Mouse (Mus musculus) ES-E14 (cell line): ENCODE measurements around the gene Megf11. TPM values are rescaled to one million over a fixed set of nuclear protein-coding genes. Genes with fewer than 3 reads are reported as not detected.
"Not testable (repeated sequence)": the region's sequence is repeated elsewhere in the genome, so short reads cannot be mapped to it uniquely, and the experiment has no call there.

ENCODE experiments used
- DNase-seq: peaks from one replicate; pipeline ENCODE4 v3.0.0-alpha.2; 2013; ENCODE audit warnings: low read depth, low spot score
- H3K27ac ChIP-seq: 2 replicates; pipeline ENCODE4 v1.5.1; 2012; ENCODE audit warnings: low read depth, mild to moderate bottlenecking, low read length, moderate library complexity, mixed read lengths; ENCODE audit not compliant: poor library complexity, insufficient read depth, severe bottlenecking
- H3K36me3 ChIP-seq: 2 replicates; pipeline ENCODE4 v1.6.1; 2012; ENCODE audit warnings: mild to moderate bottlenecking, low read length, moderate library complexity, mixed read lengths; ENCODE audit not compliant: control insufficient read depth, poor library complexity, insufficient read depth, severe bottlenecking
- H3K4me1 ChIP-seq, 2 experiments: fragments of 150-350 bp in 1 of 2; sonication (generic) in 1 of 2; 2 replicates each; pipeline ENCODE4 v1.6.1; 2012; ENCODE audit warnings: low read length in 2 of 2, mild to moderate bottlenecking in 1 of 2, mixed read lengths in 1 of 2; ENCODE audit not compliant: control insufficient read depth in 2 of 2, insufficient read depth in 2 of 2, poor library complexity in 1 of 2
- H3K4me3 ChIP-seq, 2 experiments: fragments of 150-350 bp in 1 of 2; sonication (generic) in 1 of 2; 2 replicates each; pipeline ENCODE4 v1.5.1; 2012; ENCODE audit warnings: low read length in 2 of 2, low read depth in 1 of 2, mild to moderate bottlenecking in 1 of 2, mixed read lengths in 1 of 2; ENCODE audit not compliant: insufficient read depth in 1 of 2, poor library complexity in 1 of 2, severe bottlenecking in 1 of 2
- H3K9ac ChIP-seq: 2 replicates; pipeline ENCODE4 v1.6.1; 2012; ENCODE audit warnings: low read depth, mild to moderate bottlenecking, low read length, mixed read lengths; ENCODE audit not compliant: poor library complexity, insufficient read depth, severe bottlenecking
- H3K9me3 ChIP-seq: fragments of 150-350 bp; sonication (generic); 2 replicates; pipeline ENCODE4 v1.6.1; 2012; ENCODE audit warnings: low read depth, mild to moderate bottlenecking, low read length; ENCODE audit not compliant: control insufficient read depth, insufficient read depth
- CHD2 ChIP-seq: IDR thresholded peaks from 2 replicates; pipeline ENCODE4 v1.6.1; 2014; ENCODE audit warnings: mild to moderate bottlenecking, low read depth, low read length, inconsistent platforms
- HCFC1 ChIP-seq: IDR thresholded peaks from 2 replicates; pipeline ENCODE4 v1.6.1; 2012; ENCODE audit warnings: low read length, inconsistent platforms, borderline replicate concordance; ENCODE audit not compliant: insufficient read depth
- MAFK ChIP-seq: IDR thresholded peaks from 2 replicates; pipeline ENCODE4 v1.6.1; 2014; ENCODE audit warnings: mild to moderate bottlenecking, low read depth, low read length, inconsistent platforms; ENCODE audit not compliant: insufficient read depth
- ZC3H11A ChIP-seq: IDR thresholded peaks from 2 replicates; pipeline ENCODE4 v1.6.1; 2012; ENCODE audit warnings: low read depth, mild to moderate bottlenecking, inconsistent platforms, low read length, borderline replicate concordance
- ZNF384 ChIP-seq: IDR thresholded peaks from 2 replicates; pipeline ENCODE4 v1.6.1; 2012; ENCODE audit warnings: low read depth, low read length, inconsistent platforms
- in situ Hi-C, 2 experiments: fragments of 600-800 bp; cut with MboI; formaldehyde crosslinking; loops; one replicate each; pipeline ENCODE4 v1.15.1; 2025; ENCODE audit warnings: low sequenced_read_pairs in 2 of 2, inconsistent platforms in 1 of 2; ENCODE audit not compliant: unreplicated experiment in 2 of 2
- total RNA-seq: library from RNA; depleted of rRNA; stranded (reverse); fragments of 300-350 nt; gene quantifications from 2 replicates; pipeline ENCODE4 v1.2.3, GENCODE M21; 2012

Megf11 gene
- total RNA-seq, 1 experiment = 7.5 TPM

DNA sequence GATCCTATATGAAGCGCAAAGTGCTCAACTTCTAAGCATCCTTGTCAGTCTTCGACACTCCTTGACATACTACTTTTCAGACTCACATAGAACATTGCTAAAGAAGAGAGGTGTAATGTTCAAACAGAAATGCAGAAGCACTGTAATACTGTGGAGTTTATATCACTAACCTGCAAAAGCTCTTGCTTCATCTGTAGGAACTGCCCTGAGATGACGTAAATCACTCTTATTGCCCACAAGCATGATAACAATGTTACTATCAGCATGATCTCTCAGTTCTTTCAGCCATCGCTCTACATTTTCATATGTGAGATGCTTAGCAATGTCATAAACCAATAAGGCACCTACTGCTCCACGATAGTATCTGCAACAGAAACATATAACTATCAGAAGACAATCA lies 341.0 kb downstream of the Megf11 start:
- DNase-seq = no peak
- in situ Hi-C loops = no loop called here
- H3K4me3 ChIP-seq = no peak overlapping the region
- no peak overlapping the region for H3K9ac ChIP-seq
- H3K4me1 ChIP-seq = no peaks in the 10 kb centered on the region
- no peak for TF ChIP-seq HCFC1
- no peaks in the 10 kb centered on the region; the same call in 1 of the 2 replicates for H3K36me3 ChIP-seq
- no peaks in the 10 kb centered on the region for H3K9me3 ChIP-seq
- no peak overlapping the region for H3K27ac ChIP-seq

DNA sequence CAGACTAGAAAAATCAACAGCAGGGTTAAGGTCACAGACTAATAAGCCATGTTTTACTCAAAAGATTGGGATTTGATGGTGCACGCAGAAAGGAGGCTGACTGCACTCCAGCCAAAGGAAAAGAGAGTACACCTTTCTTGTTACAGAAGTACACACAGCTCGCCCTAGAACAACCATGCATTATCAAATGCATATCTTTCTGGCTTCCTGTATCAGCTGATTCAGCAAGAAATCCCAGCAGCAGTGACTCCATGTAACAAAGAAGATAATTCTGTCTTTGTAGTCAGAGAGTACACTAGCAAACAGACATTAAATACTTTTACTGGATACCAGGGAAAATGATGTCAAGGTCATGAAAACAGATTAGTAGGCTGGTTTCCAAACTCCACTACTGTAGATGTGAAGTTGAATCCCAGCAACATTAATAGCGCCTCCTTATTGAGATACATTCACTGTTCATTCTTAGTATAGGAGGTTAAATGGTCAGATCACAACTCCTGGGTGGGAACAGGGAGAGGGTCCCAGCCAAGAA lies 345.7 kb downstream of the Megf11 start:
- Histone ChIP-seq H3K36me3 (no peaks in the 10 kb centered on the region; the same call in 1 of the 2 replicates), H3K9me3 (no peaks in the 10 kb centered on the region), H3K27ac (no peak overlapping the region), H3K9ac (no peak overlapping the region), H3K4me3 (no peak overlapping the region), H3K4me1 (peaks cover 0 to 3% of the 10 kb centered on the region in 2 experiments; a peak in 1 of 4 replicates)
- in situ Hi-C loops = no loop called here
- no peak for DNase-seq
- TF ChIP-seq ZNF384 = no peak
- TF ChIP-seq CHD2 = no peak
- TF ChIP-seq ZC3H11A = no peak
- no peak for TF ChIP-seq HCFC1
- 0 out of 2 replicates have a peak, but pooled peaks have one; percentile 23 for TF ChIP-seq MAFK

DNA sequence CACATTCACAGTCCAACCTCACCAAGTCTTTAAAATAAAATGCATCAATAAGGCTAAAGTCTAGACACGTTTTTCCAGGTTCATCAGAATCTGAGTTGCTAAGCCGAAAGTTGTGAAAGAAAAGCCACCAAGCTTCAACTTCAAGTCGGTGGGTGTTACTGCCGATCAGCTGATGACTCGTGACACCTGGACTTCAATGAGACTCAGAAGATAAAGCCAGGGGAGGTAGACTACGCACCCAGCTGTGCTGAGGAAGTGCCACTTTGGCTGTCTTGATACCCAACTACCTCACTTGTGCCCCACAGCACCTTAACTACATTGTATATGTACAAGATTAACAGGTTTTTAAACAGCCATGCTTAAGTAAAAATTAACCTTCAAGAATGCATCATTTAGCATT lies 348.7 kb downstream of the Megf11 start:
- Histone ChIP-seq H3K36me3 (no peaks in the 10 kb centered on the region), H3K4me1 (peaks cover 0 to 3% of the 10 kb centered on the region in 2 experiments; a peak in 1 of 4 replicates), H3K4me3 (no peak overlapping the region), H3K9me3 (no peaks in the 10 kb centered on the region), H3K9ac (no peak overlapping the region), H3K27ac (no peak overlapping the region)
- DNase-seq = no peak
- in situ Hi-C loops = no loop called here
- no peak for TF ChIP-seq HCFC1
- TF ChIP-seq ZNF384 = no peak
- no peak for TF ChIP-seq CHD2
- no peak for TF ChIP-seq MAFK
- no peak for TF ChIP-seq ZC3H11A

DNA sequence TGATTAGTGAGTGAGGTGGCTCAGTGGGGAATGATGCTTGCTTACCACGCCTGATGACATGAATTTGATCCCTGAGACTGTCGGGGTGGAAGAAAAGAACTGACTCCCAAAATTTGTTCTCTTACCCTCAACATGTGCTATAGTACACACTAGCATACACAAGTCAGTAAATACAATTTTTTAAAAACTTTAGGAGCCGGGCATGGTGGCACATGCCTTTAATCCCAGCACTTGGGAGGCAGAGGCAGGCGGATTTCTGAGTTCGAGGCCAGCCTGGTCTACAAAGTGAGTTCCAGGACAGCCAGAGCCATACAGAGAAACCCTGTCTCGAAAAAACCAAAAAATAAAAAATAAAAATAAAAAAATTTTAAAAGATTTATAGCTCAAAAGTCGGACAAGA lies 349.6 kb downstream of the Megf11 start:
- H3K4me3 ChIP-seq, H3K9ac ChIP-seq, in situ Hi-C loops, H3K36me3 ChIP-seq, DNase-seq, H3K9me3 ChIP-seq, H3K27ac ChIP-seq, H3K4me1 ChIP-seq: not testable (repeated sequence)

DNA sequence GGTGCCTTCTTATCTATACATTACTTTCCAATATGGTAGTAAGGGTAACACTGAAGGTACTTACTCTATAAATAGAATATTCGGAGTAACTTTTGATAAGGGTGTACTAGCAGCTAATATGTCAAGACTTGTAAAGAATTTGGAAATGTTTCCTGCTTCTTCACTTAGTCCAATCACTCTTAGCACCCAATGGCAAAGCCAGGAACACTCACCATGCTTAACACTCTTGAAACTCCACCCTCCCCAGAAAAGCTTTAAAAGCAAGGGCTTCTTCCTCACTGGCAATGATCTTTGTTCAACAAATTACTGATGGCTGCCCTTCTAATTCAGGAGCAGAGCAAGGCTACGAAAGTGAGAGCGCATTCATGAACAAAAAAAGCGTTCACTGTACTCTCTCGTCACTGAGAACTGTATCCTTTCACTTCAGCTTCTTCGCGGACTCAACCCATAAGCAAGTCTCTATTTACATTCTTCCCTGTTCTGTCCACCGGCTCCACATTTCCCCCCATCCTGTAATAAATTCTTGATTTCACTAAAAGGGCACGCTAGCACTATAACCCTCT lies 350.7 kb downstream of the Megf11 start:
- H3K36me3 ChIP-seq = no peaks in the 10 kb centered on the region
- H3K4me1 ChIP-seq = peaks cover 3% of the 10 kb centered on the region in 2 experiments; a peak in 1 of 4 replicates
- H3K4me3 ChIP-seq = peak overlapping the region; percentile 78 to 99
- DNase-seq = no peak
- in situ Hi-C loops = no loop called here
- TF ChIP-seq MAFK = no peak
- TF ChIP-seq ZC3H11A = no peak
- no peak for TF ChIP-seq HCFC1
- TF ChIP-seq CHD2 = no peak
- no peak for TF ChIP-seq ZNF384
- H3K9me3 ChIP-seq = no peaks in the 10 kb centered on the region
- H3K27ac ChIP-seq = no peak overlapping the region
- H3K9ac ChIP-seq = peak overlapping the region; percentile 87; the same call in 1 of the 2 replicates
